Comparison of ENCODE assay signal across 15 mouse cellular contexts in genomic region chr11:77145423-77145822, GRCm38 (mm10).
"Had no signal": no experiment of that assay in that cellular context is flagged by ENCODE, and none has a peak within 500 bp of the region (broad histone marks: within the 10 kb centered on the region; RNA-seq: fewer than 3 reads in every experiment).

No protein-coding gene starts in this region.

- H3K27me3 ChIP-seq: limb, embryonic 15.5 days; liver, embryonic 12.5 days; lung, embryonic 15.5 days; midbrain, embryonic 12.5 days; neural tube, embryonic 13.5 days had no signal

- DNase-seq: kidney, postnatal 36 days; layer of hippocampus, adult 9-11 months; layer of hippocampus, postnatal 36 days; lung, postnatal 14 days; retina, postnatal 1 day; right cerebral cortex, postnatal 4 days; spleen, adult 18-20 months; thymus, adult 18-20 months; thymus, postnatal 14 days had no signal

- H3K4me3 ChIP-seq: limb, embryonic 15.5 days; liver, embryonic 12.5 days; lung, embryonic 15.5 days; midbrain, embryonic 12.5 days; neural tube, embryonic 13.5 days had no signal

- H3K4me1 ChIP-seq: limb, embryonic 15.5 days; neural tube, embryonic 13.5 days had no signal

- H3K27ac ChIP-seq: limb, embryonic 15.5 days; liver, embryonic 12.5 days; lung, embryonic 15.5 days; midbrain, embryonic 12.5 days; neural tube, embryonic 13.5 days had no signal

- H3K9ac ChIP-seq: limb, embryonic 15.5 days; liver, embryonic 12.5 days; lung, embryonic 15.5 days; midbrain, embryonic 12.5 days; neural tube, embryonic 13.5 days had no signal

- H3K9me3 ChIP-seq: liver, embryonic 12.5 days; lung, embryonic 15.5 days; midbrain, embryonic 12.5 days had no signal

- H3K4me2 ChIP-seq: limb, embryonic 15.5 days; liver, embryonic 12.5 days; lung, embryonic 15.5 days; midbrain, embryonic 12.5 days; neural tube, embryonic 13.5 days had no signal

- ATAC-seq: liver, embryonic 12.5 days; midbrain, embryonic 16.5 days had no signal

- H3K36me3 ChIP-seq: limb, embryonic 15.5 days; liver, embryonic 12.5 days; lung, embryonic 15.5 days; midbrain, embryonic 12.5 days; neural tube, embryonic 13.5 days had no signal
